Mouse (Mus musculus) skeletal muscle tissue, adult 2 months (tissue): ENCODE measurements around the gene Tmprss13.

Experiments used
- DNase-seq: peaks from one replicate; pipeline ENCODE4 v3.0.0-alpha.2; 2012; ENCODE audit warnings: low read depth, low spot score

Gene Tmprss13

GRCm38 (mm10) chr9:45382336-45382735, 63.4 kb downstream of the Tmprss13 start:
- no peak for DNase-seq

DNA sequence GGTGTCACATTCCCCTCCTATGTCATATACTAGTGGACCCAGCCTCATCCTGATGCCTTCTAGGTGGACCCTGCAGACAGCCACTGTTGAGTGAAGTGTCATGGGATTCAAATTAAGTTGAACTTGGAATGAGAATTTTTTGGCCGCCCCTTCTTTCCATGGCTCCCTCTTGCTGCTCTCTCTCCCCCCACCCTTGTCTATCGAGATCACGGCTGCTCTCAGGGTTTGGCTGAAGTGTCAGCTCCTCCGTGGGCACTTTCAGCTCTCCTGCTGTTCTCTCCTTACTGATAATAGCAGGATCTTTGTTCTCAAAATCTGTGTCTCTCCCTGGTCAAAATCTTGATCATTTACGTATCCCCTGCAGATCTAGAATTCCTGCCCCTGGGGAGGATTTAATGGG, 63.9 kb downstream of the Tmprss13 start:
- no peak for DNase-seq

GRCm38 (mm10) chr9:45383883-45384282, 65.0 kb downstream of the Tmprss13 start:
- DNase-seq, result no peak

DNA sequence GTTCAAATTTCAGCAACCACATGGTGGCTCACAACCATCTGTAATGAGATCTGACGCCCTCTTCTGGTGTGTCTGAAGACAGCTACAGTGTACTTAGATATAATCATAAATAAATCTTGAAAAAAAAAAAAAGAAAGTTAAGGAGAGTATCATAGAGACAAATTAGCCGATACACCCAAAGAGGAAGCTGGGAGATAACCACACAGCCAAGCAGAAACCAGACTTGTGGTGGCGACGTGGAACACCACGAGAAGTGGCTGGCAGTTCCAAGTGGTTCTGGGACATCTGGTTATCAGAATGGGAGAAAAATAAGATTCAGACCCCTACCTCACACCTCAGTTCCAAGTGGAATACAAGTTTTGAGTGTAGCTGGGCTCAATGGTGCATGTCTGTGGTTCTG, 67.8 kb downstream of the Tmprss13 start:
- no peak for DNase-seq

DNA sequence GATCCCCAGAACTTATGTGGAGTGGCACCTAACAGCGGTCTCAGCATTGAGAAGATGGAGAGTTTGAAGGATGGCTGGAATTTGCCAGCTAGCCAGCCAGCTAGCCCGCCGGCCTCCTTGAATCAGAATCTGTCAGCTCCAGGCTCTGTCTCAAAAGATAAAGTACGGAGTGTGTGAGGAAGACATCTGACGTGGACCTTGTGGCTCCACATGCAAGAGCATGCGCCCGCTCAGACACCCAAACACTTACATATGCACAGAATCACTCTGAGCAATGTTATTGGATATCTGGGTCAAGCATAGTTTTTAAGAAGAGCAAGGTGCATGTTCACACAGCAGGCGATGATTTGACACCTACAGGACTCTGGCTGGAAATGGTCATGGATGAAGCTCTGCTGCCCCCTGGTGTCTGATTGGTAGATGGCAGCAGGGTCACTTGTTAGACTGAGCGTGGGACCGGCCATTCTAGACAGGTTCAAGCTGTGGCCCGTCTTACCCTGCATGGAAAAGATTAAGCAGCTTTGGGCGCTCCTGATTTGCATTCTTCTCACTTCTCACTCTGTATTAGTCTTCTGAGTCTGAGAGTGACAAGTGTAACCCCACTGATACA, 69.6 kb downstream of the Tmprss13 start:
- DNase-seq, result peak; percentile 81

DNA sequence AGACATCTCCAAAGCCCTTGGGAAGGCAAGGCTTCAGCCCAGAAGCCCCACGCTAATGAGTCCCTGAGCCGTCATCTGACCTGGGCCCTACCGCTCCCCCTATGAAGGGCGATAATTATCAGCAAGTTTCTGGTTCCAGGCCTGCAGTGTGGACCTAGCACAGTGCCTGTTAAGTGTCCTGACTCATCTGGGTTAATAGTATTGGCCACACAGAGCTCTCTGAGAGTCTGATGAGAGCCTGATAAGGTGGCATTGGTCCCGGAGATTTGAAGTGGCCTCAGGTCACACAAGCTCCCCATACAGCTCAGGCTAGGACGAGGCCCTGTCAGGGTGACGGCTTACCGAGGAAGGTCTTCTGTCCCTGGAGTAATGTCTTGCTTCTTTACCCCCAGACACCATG, 70.7 kb downstream of the Tmprss13 start:
- no peak for DNase-seq

- DNase-seq, result no peak
These were observed 72.4 kb downstream of the Tmprss13 start for GRCm38 (mm10) chr9:45391299-45391698.

DNA sequence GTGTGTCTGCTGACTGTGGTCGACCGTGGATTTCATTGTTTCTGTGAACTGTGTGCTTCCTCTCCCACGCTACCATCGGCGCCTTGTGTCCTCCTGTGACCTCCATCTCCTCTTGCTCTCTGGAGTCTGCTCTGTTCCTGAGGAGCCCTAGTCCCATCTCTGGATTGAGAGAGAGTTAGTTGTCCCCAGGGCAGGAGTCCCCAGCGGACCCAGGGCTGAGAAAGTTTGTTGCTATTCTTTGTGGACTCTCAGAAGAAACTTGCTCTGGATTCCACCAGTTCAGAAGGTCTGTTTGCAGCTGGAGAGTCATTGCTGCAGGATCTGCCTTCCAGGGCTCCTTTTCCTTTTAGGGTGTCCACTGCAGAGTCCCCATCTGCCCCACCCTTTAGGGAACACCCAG, 76.3 kb downstream of the Tmprss13 start:
- DNase-seq, result no peak

DNA sequence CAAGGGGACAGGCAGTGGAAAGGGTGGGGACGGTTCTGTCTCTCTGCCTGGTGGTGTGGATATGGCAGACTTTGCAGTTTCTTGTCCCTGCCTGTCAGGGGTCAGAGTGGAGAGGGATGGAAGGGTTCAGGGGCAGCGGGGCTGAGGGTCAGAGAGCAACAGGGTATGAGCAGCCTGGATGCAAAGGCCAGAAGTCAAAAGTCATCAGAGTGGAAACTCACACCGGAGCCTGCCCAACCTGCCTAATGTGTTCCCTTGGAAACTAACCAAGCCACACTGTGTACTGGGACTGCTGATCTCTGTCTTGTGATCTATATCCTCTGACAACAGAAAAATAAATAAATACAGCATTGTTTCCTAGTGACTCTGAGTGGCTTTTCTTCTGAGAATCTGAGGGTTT, 76.9 kb downstream of the Tmprss13 start:
- DNase-seq, result no peak
